Mouse (Mus musculus): ENCODE measurements around the gene F2r. TPM values are rescaled to one million over a fixed set of nuclear protein-coding genes. Genes with fewer than 3 reads are reported as not detected.

Gene F2r
- polyA plus RNA-seq, 1 experiment from 2014 or later: 72.4 TPM

GRCm38 (mm10) chr13:95643740-95644139, 25.5 kb upstream of the F2r start:
- H3K27me3 ChIP-seq: no peaks in the 10 kb centered on the region

GRCm38 (mm10) chr13:95641061-95641986, 23.0 kb upstream of the F2r start:
- Histone ChIP-seq H3K4me2 (no peak overlapping the region), H3K4me3 (no peak overlapping the region), H3K9ac (no peak overlapping the region), H3K27me3 (no peaks in the 10 kb centered on the region), H3K4me1 (peaks cover 16% of the 10 kb centered on the region), H3K9me3 (no peaks in the 10 kb centered on the region), H3K36me3 (no peaks in the 10 kb centered on the region), H3K27ac (no peak overlapping the region)
- no peak for ATAC-seq (ENCODE audit: insufficient number of reproducible peaks, low FRiP score, low TSS enrichment, low read depth)
- 71% methylated on average over 17 of the region's 17 CpGs for WGBS

More at GRCm38 (mm10) chr13:95643740-95644139, 25.5 kb upstream of the F2r start:
- 27% methylated on average over 7 of the region's 7 CpGs for WGBS
- Histone ChIP-seq H3K4me1 (peaks cover 16% of the 10 kb centered on the region), H3K27ac (peak overlapping the region; percentile 60), H3K9ac (no peak overlapping the region), H3K9me3 (no peaks in the 10 kb centered on the region), H3K4me3 (no peak overlapping the region), H3K4me2 (no peak overlapping the region), H3K36me3 (0 out of 2 replicates have a peak, but pooled peaks cover 3% of the 10 kb centered on the region)
- no peak for ATAC-seq (ENCODE audit: insufficient number of reproducible peaks, low FRiP score, low TSS enrichment, low read depth)

- Histone ChIP-seq H3K9me3 (no peaks in the 10 kb centered on the region), H3K4me1 (peaks cover 16% of the 10 kb centered on the region), H3K27me3 (no peaks in the 10 kb centered on the region), H3K9ac (no peak overlapping the region), H3K4me3 (no peak overlapping the region), H3K36me3 (no peaks in the 10 kb centered on the region; the same call in 1 of the 2 replicates), H3K27ac (no peak overlapping the region), H3K4me2 (no peak overlapping the region)
- ATAC-seq (ENCODE audit: insufficient number of reproducible peaks, low FRiP score, low TSS enrichment, low read depth): no peak
- WGBS: 93% methylated on average over 1 of the region's 1 CpGs
Observed at GRCm38 (mm10) chr13:95640408-95640807, 22.1 kb upstream of the F2r start.

GRCm38 (mm10) chr13:95639336-95640116, 21.2 kb upstream of the F2r start:
- Histone ChIP-seq H3K4me3 (no peak overlapping the region), H3K27ac (peak overlapping the region; percentile 40), H3K27me3 (no peaks in the 10 kb centered on the region), H3K9ac (no peak overlapping the region), H3K9me3 (no peaks in the 10 kb centered on the region), H3K36me3 (no peaks in the 10 kb centered on the region; the same call in 1 of the 2 replicates), H3K4me1 (peaks cover 16% of the 10 kb centered on the region), H3K4me2 (no peak overlapping the region)
- 47% methylated on average over 15 of the region's 15 CpGs for WGBS
- no peak for ATAC-seq (ENCODE audit: insufficient number of reproducible peaks, low FRiP score, low TSS enrichment, low read depth)

DNA sequence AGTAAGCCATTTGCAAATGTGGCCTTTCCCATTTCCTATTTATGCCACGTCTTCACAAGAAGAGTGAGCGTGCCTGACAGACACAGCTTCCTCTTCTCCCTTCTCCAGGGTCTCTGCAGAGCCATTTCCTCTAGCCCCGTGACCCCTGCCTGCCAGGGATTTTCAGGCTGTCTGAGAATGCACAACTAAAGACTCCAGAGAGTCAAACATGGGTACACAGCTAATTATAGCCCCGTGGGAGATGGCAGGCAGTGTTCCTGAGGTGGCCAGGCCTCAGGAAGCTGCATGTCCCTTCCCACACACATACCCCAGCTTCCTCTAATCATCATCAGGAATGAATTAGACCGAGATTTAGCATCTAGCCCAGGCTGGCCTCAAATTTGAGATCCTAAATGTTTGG, 20.6 kb upstream of the F2r start:
- H3K27me3 ChIP-seq: no peaks in the 10 kb centered on the region
- WGBS: 20% methylated on average over 5 of the region's 5 CpGs
- H3K4me2 ChIP-seq: no peak overlapping the region
- no peaks in the 10 kb centered on the region for H3K9me3 ChIP-seq
- no peak for ATAC-seq (ENCODE audit: insufficient number of reproducible peaks, low FRiP score, low TSS enrichment, low read depth)
- no peak overlapping the region for H3K9ac ChIP-seq
- no peak overlapping the region for H3K4me3 ChIP-seq
- peaks cover 12% of the 10 kb centered on the region for H3K4me1 ChIP-seq
- no peaks in the 10 kb centered on the region; the same call in 1 of the 2 replicates for H3K36me3 ChIP-seq
- peak overlapping the region; percentile 40; the same call in 1 of the 2 replicates for H3K27ac ChIP-seq

- H3K4me2 ChIP-seq: no peak overlapping the region
- H3K4me3 ChIP-seq: no peak overlapping the region
- H3K27ac ChIP-seq: no peak overlapping the region
- no peaks in the 10 kb centered on the region for H3K9me3 ChIP-seq
- ATAC-seq (ENCODE audit: insufficient number of reproducible peaks, low FRiP score, low TSS enrichment, low read depth): no peak
- H3K9ac ChIP-seq: no peak overlapping the region
- WGBS: 76% methylated on average over 10 of the region's 10 CpGs
- H3K27me3 ChIP-seq: no peaks in the 10 kb centered on the region
- no peaks in the 10 kb centered on the region; the same call in 1 of the 2 replicates for H3K36me3 ChIP-seq
- peaks cover 5% of the 10 kb centered on the region; the same call in 1 of the 2 replicates for H3K4me1 ChIP-seq
Observed at GRCm38 (mm10) chr13:95637737-95638136, 19.4 kb upstream of the F2r start.

DNA sequence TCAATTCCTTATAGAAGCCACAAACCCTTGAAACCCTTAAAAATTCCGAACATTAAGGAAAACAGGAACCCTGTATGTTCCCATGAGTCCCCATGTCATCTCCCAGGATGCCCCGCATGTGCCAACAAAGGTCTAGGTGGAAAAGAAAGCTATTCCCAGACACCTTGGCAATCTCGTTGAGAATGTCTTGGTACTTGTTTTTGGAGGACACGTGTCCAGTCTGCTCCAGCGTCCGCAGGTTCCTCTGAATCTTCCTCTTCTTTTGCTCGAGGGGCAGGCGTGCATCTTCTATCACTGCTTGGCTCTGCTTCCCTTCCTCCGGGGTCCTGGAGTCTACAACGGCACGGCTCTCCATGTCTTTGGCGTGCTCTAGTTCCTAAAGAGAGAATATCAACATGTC, 17.0 kb upstream of the F2r start:
- no peaks in the 10 kb centered on the region for H3K9me3 ChIP-seq
- H3K4me2 ChIP-seq: no peak overlapping the region
- no peak overlapping the region for H3K4me3 ChIP-seq
- H3K9ac ChIP-seq: no peak overlapping the region
- WGBS: 90% methylated on average over 12 of the region's 12 CpGs
- H3K27ac ChIP-seq: no peak overlapping the region
- no peaks in the 10 kb centered on the region; the same call in 1 of the 2 replicates for H3K4me1 ChIP-seq
- no peaks in the 10 kb centered on the region for H3K27me3 ChIP-seq
- H3K36me3 ChIP-seq: no peaks in the 10 kb centered on the region; the same call in 1 of the 2 replicates
- no peak for ATAC-seq (ENCODE audit: insufficient number of reproducible peaks, low FRiP score, low TSS enrichment, low read depth)

DNA sequence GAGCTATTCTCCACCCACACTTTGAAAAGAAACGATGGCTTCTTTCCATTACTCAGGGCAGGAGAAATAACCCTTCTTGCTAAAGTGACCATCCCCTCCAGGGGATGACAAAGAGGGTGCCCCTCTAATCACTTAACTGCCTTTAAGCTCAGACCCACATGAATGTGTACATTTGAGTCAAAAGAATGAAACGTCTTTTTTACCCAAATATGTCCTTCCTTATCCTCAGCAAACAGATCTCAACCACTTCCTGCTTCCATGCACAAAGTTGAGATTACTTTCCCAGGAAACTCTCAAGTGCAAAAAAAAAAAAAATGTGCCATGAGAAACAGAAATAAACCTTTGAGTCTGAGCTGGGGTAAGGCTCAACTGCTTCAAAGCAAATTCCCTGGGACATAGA, 16.2 kb upstream of the F2r start:
- Histone ChIP-seq H3K9me3 (no peaks in the 10 kb centered on the region), H3K9ac (no peak overlapping the region), H3K4me1 (no peaks in the 10 kb centered on the region; the same call in 1 of the 2 replicates), H3K4me2 (no peak overlapping the region), H3K27ac (0 out of 2 replicates have a peak overlapping the region, but pooled peaks have one; percentile 30), H3K4me3 (no peak overlapping the region), H3K36me3 (no peaks in the 10 kb centered on the region; the same call in 1 of the 2 replicates), H3K27me3 (no peaks in the 10 kb centered on the region)
- ATAC-seq (ENCODE audit: insufficient number of reproducible peaks, low FRiP score, low TSS enrichment, low read depth): no peak
- WGBS: 36% methylated on average over 2 of the region's 2 CpGs

GRCm38 (mm10) chr13:95633384-95633783, 15.1 kb upstream of the F2r start:
- ATAC-seq (ENCODE audit: insufficient number of reproducible peaks, low FRiP score, low TSS enrichment, low read depth): no peak
- H3K4me1 ChIP-seq: no peaks in the 10 kb centered on the region; the same call in 1 of the 2 replicates
- 73% methylated on average over 1 of the region's 2 CpGs for WGBS

DNA sequence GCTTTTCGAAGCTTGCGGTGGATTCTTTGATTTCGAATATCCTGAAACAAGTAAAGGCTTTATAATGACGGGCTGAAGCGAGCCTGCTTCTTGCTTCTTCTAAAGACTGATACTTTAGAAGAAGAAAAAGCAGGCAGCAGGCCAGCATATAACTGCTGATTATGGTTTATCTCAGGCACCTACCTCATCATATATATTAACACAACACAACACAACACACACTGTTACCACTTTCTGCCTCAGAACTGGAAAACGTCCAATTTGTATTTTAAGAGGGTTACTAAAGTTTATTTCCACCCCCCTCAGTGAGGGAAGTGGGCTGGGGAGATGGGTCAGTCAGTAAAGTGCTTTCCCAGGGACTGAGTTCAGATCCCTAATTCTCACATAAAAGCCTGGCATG, 13.9 kb upstream of the F2r start:
- Histone ChIP-seq H3K4me3 (no peak overlapping the region), H3K4me2 (no peak overlapping the region), H3K36me3 (peaks cover 3% of the 10 kb centered on the region; the same call in 1 of the 2 replicates), H3K27ac (no peak overlapping the region), H3K27me3 (no peaks in the 10 kb centered on the region), H3K9me3 (no peaks in the 10 kb centered on the region), H3K4me1 (no peaks in the 10 kb centered on the region; the same call in 1 of the 2 replicates), H3K9ac (no peak overlapping the region)
- 76% methylated on average over 6 of the region's 6 CpGs for whole genome bisulfite sequencing
- ATAC-seq (ENCODE audit: insufficient number of reproducible peaks, low FRiP score, low TSS enrichment, low read depth): no peak

More at GRCm38 (mm10) chr13:95633384-95633783, 15.1 kb upstream of the F2r start:
- no peak overlapping the region for H3K27ac ChIP-seq
- no peaks in the 10 kb centered on the region; the same call in 1 of the 2 replicates for H3K36me3 ChIP-seq
- H3K4me3 ChIP-seq: no peak overlapping the region
- no peak overlapping the region for H3K9ac ChIP-seq
- H3K4me2 ChIP-seq: no peak overlapping the region
- no peaks in the 10 kb centered on the region for H3K9me3 ChIP-seq
- H3K27me3 ChIP-seq: no peaks in the 10 kb centered on the region

- H3K4me2 ChIP-seq: no peak overlapping the region
- ATAC-seq (ENCODE audit: insufficient number of reproducible peaks, low FRiP score, low TSS enrichment, low read depth): no peak
Observed at GRCm38 (mm10) chr13:95630747-95631146, 12.5 kb upstream of the F2r start.

More at GRCm38 (mm10) chr13:95630747-95631146, 12.5 kb upstream of the F2r start:
- WGBS: 71% methylated on average over 2 of the region's 2 CpGs
- H3K4me3 ChIP-seq: no peak overlapping the region
- no peaks in the 10 kb centered on the region; the same call in 1 of the 2 replicates for H3K4me1 ChIP-seq
- 0 out of 2 replicates have a peak, but pooled peaks cover 3% of the 10 kb centered on the region for H3K36me3 ChIP-seq
- no peaks in the 10 kb centered on the region for H3K9me3 ChIP-seq
- H3K27ac ChIP-seq: no peak overlapping the region
- H3K9ac ChIP-seq: no peak overlapping the region
- H3K27me3 ChIP-seq: no peaks in the 10 kb centered on the region

Measured in limb, embryonic 15.5 days (tissue).